14 mouse cellular contexts compared by ENCODE assay signal in the genomic region with DNA sequence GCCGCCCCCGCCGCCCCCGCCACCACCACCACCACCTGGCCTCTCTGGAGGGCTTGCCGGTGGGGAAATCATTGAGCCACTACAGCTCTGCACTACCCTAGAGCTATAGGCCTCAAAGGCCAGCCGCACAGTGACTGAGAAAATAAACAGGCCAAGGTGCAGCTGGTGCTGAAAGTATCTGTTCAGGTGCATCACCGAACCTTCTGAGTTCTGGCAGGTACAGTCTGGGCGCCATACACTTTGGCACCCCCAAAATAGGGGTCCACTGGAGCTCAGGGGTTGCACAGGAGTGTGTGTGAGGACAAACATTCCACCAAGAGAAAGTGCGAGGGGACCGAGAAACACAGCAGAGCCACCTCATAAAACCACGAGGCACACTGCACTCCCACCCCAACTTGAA. TPM values are rescaled to one million over a fixed set of nuclear protein-coding genes. Genes with fewer than 3 reads are reported as not detected.
DNase-seq lines count a peak whose midpoint lies in the region; ATAC-seq and TF ChIP-seq lines count a peak whose summit lies in the region.
"Had no signal": no experiment of that assay in that cellular context is flagged by ENCODE, and none has a peak within 500 bp of the region (broad histone marks: within the 10 kb centered on the region; RNA-seq: fewer than 3 reads in every experiment).

No protein-coding gene starts in this region.

- H3K4me3 ChIP-seq in heart, embryonic 14.5 days (ENCODE audit: control insufficient read depth in 1 of 2, insufficient read depth in 1 of 2, low read depth in 1 of 2, low read length in 2 of 2) = no peak overlapping the region
- no peak overlapping the region for H3K4me3 ChIP-seq in heart, embryonic 11.5 days (ENCODE audit: low read depth, low read length)
- no peak overlapping the region for H3K4me3 ChIP-seq in liver, postnatal 0 days (ENCODE audit: low read depth, low read length)
- H3K4me3 ChIP-seq in limb, embryonic 11.5 days (ENCODE audit: low read depth, low read length) = no peak overlapping the region
- no peak overlapping the region for H3K4me3 ChIP-seq in stomach, embryonic 14.5 days (ENCODE audit: low read depth, low read length)

- H3K9ac ChIP-seq in heart, embryonic 14.5 days (ENCODE audit: low read length) = peak overlapping the region; percentile 54
- H3K9ac ChIP-seq in heart, embryonic 11.5 days (ENCODE audit: low read depth, low read length) = no peak overlapping the region
- no peak overlapping the region for H3K9ac ChIP-seq in liver, postnatal 0 days (replicated peaks)
- no peak overlapping the region for H3K9ac ChIP-seq in limb, embryonic 11.5 days (ENCODE audit: low read length)
- H3K9ac ChIP-seq in stomach, embryonic 14.5 days (replicated peaks; ENCODE audit: low read depth, low read length) = no peak overlapping the region

- no peaks in the 10 kb centered on the region for H3K36me3 ChIP-seq in heart, embryonic 14.5 days (ENCODE audit: control insufficient read depth, insufficient read depth, low read length)
- no peaks in the 10 kb centered on the region for H3K36me3 ChIP-seq in heart, embryonic 11.5 days (ENCODE audit: control insufficient read depth, insufficient read depth, low read length)
- no peaks in the 10 kb centered on the region for H3K36me3 ChIP-seq in liver, postnatal 0 days (replicated peaks; ENCODE audit: insufficient read depth, low read length)
- H3K36me3 ChIP-seq in limb, embryonic 11.5 days (ENCODE audit: control insufficient read depth, insufficient read depth, low read length) = no peaks in the 10 kb centered on the region
- no peaks in the 10 kb centered on the region for H3K36me3 ChIP-seq in stomach, embryonic 14.5 days (ENCODE audit: control insufficient read depth, insufficient read depth, low read length)

- peak overlapping the region; percentile 53 to 82; a peak in 2 of 4 replicates for H3K27ac ChIP-seq in heart, embryonic 14.5 days (replicated peaks in 1 of 2; ENCODE audit: control insufficient read depth in 1 of 2, insufficient read depth in 1 of 2, low read depth in 2 of 2, low read length in 2 of 2)
- H3K27ac ChIP-seq in heart, embryonic 11.5 days (ENCODE audit: low read depth, low read length) = no peak overlapping the region
- H3K27ac ChIP-seq in liver, postnatal 0 days (ENCODE audit: low read depth) = peak overlapping the region; percentile 39; the same call in 1 of the 2 replicates
- H3K27ac ChIP-seq in limb, embryonic 11.5 days (replicated peaks; ENCODE audit: low read depth, low read length) = no peak overlapping the region
- H3K27ac ChIP-seq in stomach, embryonic 14.5 days (ENCODE audit: low read length) = peak overlapping the region; percentile 66; the same call in 1 of the 2 replicates

- ATAC-seq in heart, embryonic 14.5 days (ENCODE audit: insufficient number of reproducible peaks, insufficient read depth, low FRiP score, low read depth) = no peak
- ATAC-seq in heart, embryonic 11.5 days (replicated peaks; ENCODE audit: insufficient number of reproducible peaks, low FRiP score, low TSS enrichment) = no peak
- ATAC-seq in liver, postnatal 0 days = peak; percentile 62
- ATAC-seq in limb, embryonic 11.5 days (ENCODE audit: insufficient number of reproducible peaks, low FRiP score, low TSS enrichment, low read depth) = peak; percentile 48; the same call in 1 of the 2 replicates
- no peak for ATAC-seq in stomach, embryonic 14.5 days (ENCODE audit: insufficient number of reproducible peaks, insufficient read depth, low FRiP score, low read depth)
- ATAC-seq: hindbrain, embryonic 16.5 days; Patski had no signal

- H3K27me3 ChIP-seq in heart, embryonic 14.5 days (ENCODE audit: control insufficient read depth, insufficient read depth, low read length) = no peaks in the 10 kb centered on the region
- no peaks in the 10 kb centered on the region for H3K27me3 ChIP-seq in heart, embryonic 11.5 days (ENCODE audit: control insufficient read depth, insufficient read depth, low read length)
- H3K27me3 ChIP-seq in liver, postnatal 0 days (ENCODE audit: insufficient read depth, low read length) = no peaks in the 10 kb centered on the region
- no peaks in the 10 kb centered on the region for H3K27me3 ChIP-seq in limb, embryonic 11.5 days (ENCODE audit: control insufficient read depth, insufficient read depth, low read length)
- H3K27me3 ChIP-seq in stomach, embryonic 14.5 days (ENCODE audit: control insufficient read depth, insufficient read depth, low read length) = no peaks in the 10 kb centered on the region
- H3K27me3 ChIP-seq: Patski had no signal

- no peak for DNase-seq in liver, postnatal 0 days
- no peak for DNase-seq in liver
- no peak for DNase-seq in limb, embryonic 11.5 days (ENCODE audit: low spot score)
- DNase-seq in right cerebral cortex, postnatal 25 days = no peak
- DNase-seq: cerebellum, adult 11-12 months; left cerebral cortex, postnatal 4 days; midbrain, embryonic 14.5 days; right cerebral cortex, postnatal 4 days; thymus, postnatal 25 days had no signal

- WGBS in heart, embryonic 14.5 days = 73% methylated on average over 11 of the region's 11 CpGs
- 75% methylated on average over 11 of the region's 11 CpGs for WGBS in heart, embryonic 11.5 days (ENCODE audit: insufficient replicate concordance)
- 66% methylated on average over 11 of the region's 11 CpGs for WGBS in liver, postnatal 0 days (ENCODE audit: insufficient replicate concordance)
- WGBS in limb, embryonic 11.5 days = 68% methylated on average over 11 of the region's 11 CpGs
- WGBS in stomach, embryonic 14.5 days = 69% methylated on average over 11 of the region's 11 CpGs

- no peaks in the 10 kb centered on the region for H3K9me3 ChIP-seq in heart, embryonic 14.5 days (ENCODE audit: control insufficient read depth, low read length)
- no peaks in the 10 kb centered on the region for H3K9me3 ChIP-seq in heart, embryonic 11.5 days (replicated peaks; ENCODE audit: control insufficient read depth, low read length)
- H3K9me3 ChIP-seq in liver, postnatal 0 days (ENCODE audit: low read length) = no peaks in the 10 kb centered on the region
- H3K9me3 ChIP-seq in limb, embryonic 11.5 days (ENCODE audit: control insufficient read depth, low read length) = no peaks in the 10 kb centered on the region
- H3K9me3 ChIP-seq in stomach, embryonic 14.5 days (ENCODE audit: control insufficient read depth, low read depth, low read length) = no peaks in the 10 kb centered on the region

- H3K4me1 ChIP-seq in heart, embryonic 14.5 days (ENCODE audit: control insufficient read depth in 2 of 2, insufficient read depth in 2 of 2, low read length in 2 of 2) = peaks cover 55 to 92% of the 10 kb centered on the region in 2 experiments
- peaks cover 48% of the 10 kb centered on the region for H3K4me1 ChIP-seq in heart, embryonic 11.5 days (ENCODE audit: control insufficient read depth, insufficient read depth, low read length)
- peaks cover 16% of the 10 kb centered on the region for H3K4me1 ChIP-seq in liver, postnatal 0 days (ENCODE audit: insufficient read depth)
- H3K4me1 ChIP-seq in limb, embryonic 11.5 days (ENCODE audit: control insufficient read depth, insufficient read depth, low read length) = no peaks in the 10 kb centered on the region
- H3K4me1 ChIP-seq in stomach, embryonic 14.5 days (ENCODE audit: control insufficient read depth, insufficient read depth, low read length) = peaks cover 21% of the 10 kb centered on the region; the same call in 1 of the 2 replicates

- no peak for TF ChIP-seq EP300 in liver, postnatal 0 days (IDR thresholded peaks at IDR 0.05; ENCODE audit: low read depth)

- peak overlapping the region; percentile 42; the same call in 1 of the 2 replicates for H3K4me2 ChIP-seq in heart, embryonic 14.5 days (ENCODE audit: low read length)
- H3K4me2 ChIP-seq in heart, embryonic 11.5 days = no peak overlapping the region
- H3K4me2 ChIP-seq in liver, postnatal 0 days (ENCODE audit: low read depth, low read length) = no peak overlapping the region
- H3K4me2 ChIP-seq in limb, embryonic 11.5 days (ENCODE audit: low read depth, severe bottlenecking) = no peak overlapping the region
- no peak overlapping the region for H3K4me2 ChIP-seq in stomach, embryonic 14.5 days (replicated peaks; ENCODE audit: low read depth, low read length)

- no peak for TF ChIP-seq CTCF in liver, postnatal 0 days (IDR thresholded peaks at IDR 0.05; ENCODE audit: low read depth)

RNA-seq across cellular contexts. Expression of a gene that starts 31.7 kb away (rescaled TPM):
- polyA plus RNA-seq in heart, embryonic 14.5 days (2014; fragmentation: Nextera tagmentation; extraction: Ambion mirVana) = 44.4 and 47.6 TPM in 2 replicates
- 35.0 and 41.4 TPM in 2 replicates for polyA plus RNA-seq in heart, embryonic 11.5 days (2014; fragmentation: Nextera tagmentation; extraction: Ambion mirVana)
- 3.8 and 3.9 TPM in 2 replicates for polyA plus RNA-seq in liver, postnatal 0 days (2015; fragmentation: Nextera tagmentation; extraction: Ambion mirVana)
- polyA plus RNA-seq in limb, embryonic 11.5 days (2014; fragmentation: Nextera tagmentation; extraction: Ambion mirVana) = 22.2 and 22.4 TPM in 2 replicates
- 25.6 and 27.7 TPM in 2 replicates for polyA plus RNA-seq in stomach, embryonic 14.5 days (2014; fragmentation: Nextera tagmentation; extraction: Ambion mirVana)

Comparison
In these comparisons a context has a peak if more than half of its experiments do, and no peak if none do; other contexts are left out.
1. H3K27ac ChIP-seq: peak in heart, embryonic 14.5 days (2 of 2), liver, postnatal 0 days (single experiment) and stomach, embryonic 14.5 days (single experiment); none in heart, embryonic 11.5 days (single experiment) and limb, embryonic 11.5 days (single experiment).
2. ATAC-seq: peak in liver, postnatal 0 days (single experiment) and limb, embryonic 11.5 days (single experiment); none in heart, embryonic 14.5 days (single experiment), heart, embryonic 11.5 days (single experiment) and stomach, embryonic 14.5 days (single experiment).